Mouse (Mus musculus): Measurements from ENCODE around the gene Pdzph1.

The Pdzph1 gene

DNA sequence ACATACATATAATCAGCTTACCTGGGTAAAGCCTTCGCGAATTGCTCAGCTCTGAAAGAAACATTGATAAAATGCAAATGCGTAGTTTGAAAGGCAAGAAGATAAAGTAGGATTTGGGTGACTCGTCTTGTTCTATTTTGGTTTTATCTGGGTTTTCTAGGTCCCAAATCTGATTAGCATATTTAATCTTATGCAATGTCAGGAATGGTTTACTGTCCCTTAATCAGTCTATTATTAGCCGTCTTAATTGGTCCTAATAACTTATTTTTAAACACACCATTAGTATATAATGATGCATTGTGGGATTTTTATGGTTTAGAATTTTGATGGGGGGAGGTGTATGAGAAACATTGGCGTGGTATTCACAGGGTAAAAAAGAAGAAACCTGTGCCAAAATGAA lies at the start of gene Pdzph1:
Pdzph1 (minus strand) TSS at position 101 of the 400 bp plus-strand sequence.
- no peak for DNase-seq (ENCODE audit: low spot score)

DNA sequence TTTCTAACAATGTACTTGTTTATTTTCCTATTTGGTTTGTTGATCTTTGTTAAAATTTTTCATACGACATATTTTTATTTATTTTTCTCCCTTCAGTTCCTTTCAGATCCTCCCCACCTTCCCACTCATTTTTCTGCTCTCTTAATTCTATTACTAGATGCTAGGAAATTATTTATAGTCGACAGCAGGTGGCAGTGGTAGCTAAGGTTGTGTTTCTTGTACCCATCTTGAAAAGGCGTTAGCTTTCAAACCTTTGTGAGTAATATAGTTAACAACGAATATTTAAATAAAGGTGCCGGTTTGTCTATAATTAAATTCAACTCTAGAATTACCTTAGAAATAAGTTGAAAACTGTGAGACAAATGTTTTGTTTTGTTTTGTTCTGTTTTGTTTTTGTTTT lies 48.6 kb upstream of the Pdzph1 start:
- peak; percentile 56 for DNase-seq (ENCODE audit: low spot score)

DNA sequence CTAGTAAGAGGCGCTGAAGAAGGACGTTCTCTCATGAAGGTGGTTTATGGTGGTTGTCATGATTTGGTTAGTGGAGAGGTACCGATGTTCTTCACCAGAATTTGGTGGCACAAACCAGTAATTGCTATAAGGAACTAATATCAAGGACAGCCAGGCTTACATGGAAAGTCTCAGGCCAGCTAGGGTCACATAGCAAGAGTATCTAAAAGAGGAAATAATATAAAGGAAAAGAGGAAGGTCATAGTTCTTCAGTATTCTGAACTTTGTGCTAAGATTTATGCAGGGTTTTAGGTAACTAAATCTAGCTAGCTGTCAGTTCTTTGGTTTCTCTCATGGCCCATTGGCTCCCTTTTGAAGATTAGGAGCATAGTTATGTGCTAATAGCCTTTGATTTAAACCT lies 42.3 kb upstream of the Pdzph1 start:
- DNase-seq (ENCODE audit: low spot score): no peak

DNA sequence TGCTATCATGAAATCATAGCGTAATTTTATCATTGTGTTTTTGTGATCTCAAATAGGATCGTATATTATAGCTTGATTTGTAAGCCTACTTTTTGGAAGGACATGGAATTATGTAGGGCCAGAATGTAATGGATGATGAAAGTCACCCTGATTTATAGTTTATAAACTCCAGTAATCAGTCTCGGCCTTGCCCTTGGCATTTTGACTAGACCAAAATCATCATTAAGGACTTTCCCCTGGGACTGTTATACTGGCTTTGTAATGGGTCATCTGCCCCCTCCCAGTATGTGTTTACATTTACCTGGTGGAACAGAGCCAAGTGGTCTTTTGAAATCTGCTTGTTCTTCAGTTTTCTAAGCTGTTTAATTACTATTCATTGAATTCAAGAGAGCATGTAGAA lies 35.2 kb upstream of the Pdzph1 start:
- no peak for DNase-seq (ENCODE audit: low spot score)

- DNase-seq (ENCODE audit: low spot score): peak; percentile 49
Measured at GRCm38 (mm10) chr17:59024502-59024901, 33.3 kb upstream of the Pdzph1 start.

- peak; percentile 9 for DNase-seq (ENCODE audit: low spot score)
Measured at GRCm38 (mm10) chr17:59023971-59024370, 32.8 kb upstream of the Pdzph1 start.

DNA sequence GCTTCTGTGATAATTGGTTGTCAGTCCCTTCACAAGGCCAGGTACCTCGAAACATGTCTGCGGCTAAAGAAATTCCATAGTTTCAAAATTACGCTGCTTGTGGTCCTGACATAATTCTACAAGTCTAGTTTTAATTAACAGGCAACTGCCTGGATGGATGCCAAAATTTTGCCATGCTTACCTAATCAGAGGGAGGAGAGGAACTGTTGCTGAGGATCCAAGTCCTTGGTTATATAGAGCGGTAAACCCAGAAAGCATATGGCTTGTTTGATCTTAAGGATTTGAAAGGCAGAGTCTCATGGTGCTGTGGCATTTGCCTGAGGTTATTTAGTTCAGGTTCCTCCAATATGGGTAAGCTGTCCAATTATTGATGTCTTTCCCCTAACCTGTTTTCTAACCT lies 27.5 kb upstream of the Pdzph1 start:
- no peak for DNase-seq (ENCODE audit: low spot score)

DNA sequence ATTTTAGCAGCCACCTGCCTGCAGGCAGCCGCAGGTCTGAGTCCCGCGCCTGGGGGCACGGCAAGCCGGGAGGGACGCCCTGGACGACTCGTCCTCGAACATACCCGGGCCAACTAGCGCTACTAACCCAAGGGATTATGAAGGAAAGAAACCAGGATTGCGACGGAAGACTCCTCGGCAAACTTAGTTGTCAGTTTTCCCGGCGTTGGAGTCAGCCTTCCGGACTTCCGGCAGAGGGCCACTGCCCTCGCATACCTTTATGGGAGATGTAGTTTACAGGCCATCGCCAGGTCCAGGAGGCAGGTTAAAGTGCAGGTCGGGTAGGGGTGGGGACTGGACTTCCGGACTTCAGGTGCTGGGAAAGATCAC lies 21.9 kb upstream of the Pdzph1 start, which contains the start of gene Nudt12:
Nudt12 (minus strand) TSS at position 282 of the 369 bp plus-strand sequence.
- peak; percentile 79 for DNase-seq (ENCODE audit: low spot score)

GRCm38 (mm10) chr17:59012421-59013090 lies 21.4 kb upstream of the Pdzph1 start:
- peak; percentile 47 for DNase-seq (ENCODE audit: low spot score)

DNA sequence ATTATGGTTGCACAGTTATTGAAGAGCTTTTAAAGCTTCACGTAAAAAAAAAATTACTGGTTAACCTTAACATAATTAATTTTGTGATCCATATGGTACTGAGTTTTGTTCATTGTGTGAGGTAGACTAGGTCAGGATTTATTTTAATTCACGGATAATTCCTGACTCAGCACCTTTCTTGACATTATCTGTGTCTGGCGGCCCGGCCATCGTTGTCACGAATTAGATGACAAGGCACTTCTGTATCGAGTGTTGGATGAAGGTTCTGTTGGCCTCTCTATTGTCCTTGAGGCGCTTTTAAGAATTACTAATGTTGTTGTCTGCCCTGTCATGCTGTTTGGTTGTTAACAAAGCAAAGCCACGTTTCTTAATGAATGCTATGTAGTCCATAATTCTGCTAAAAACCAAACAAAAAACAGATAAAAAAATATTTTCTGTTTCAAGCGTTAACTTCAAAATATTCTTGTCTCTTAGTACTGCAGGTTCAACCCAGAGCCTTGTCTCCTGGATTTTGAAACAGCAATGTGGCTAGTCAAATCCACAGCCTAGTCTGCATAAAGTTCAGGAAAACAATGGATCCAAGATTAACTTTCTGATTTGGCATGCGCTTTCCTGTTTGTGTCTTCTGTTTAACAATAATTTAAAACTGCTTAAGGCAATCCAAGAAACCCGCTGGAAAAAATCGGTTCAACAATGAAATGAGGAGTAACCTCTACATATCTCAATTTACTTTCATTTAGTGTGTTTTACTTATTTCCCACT lies 20.6 kb upstream of the Pdzph1 start:
- DNase-seq (ENCODE audit: low spot score): no peak

DNA sequence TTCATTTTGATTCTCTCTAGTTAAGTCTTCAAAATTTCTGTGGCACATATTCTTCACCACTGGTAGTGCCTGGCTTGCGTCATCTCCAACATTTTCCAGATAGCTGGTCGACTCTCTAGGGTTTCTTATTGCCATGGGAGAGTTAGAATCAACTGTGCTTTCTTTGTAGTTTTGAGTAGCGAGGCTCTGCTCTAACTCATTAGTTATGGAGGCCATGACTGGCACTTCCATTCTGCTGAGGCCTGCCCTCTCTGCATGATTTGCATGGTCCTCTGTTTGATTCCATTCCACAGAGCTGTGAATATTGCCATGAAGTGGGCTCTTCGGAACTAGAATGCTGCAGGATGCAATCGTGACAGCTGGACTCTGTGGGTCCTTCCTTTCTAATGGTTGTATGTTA lies 17.9 kb downstream of the Pdzph1 start:
- no peak for DNase-seq (ENCODE audit: low spot score)

GRCm38 (mm10) chr17:58959905-58960304 lies 31.3 kb downstream of the Pdzph1 start:
- DNase-seq (ENCODE audit: low spot score): peak; percentile 66

- DNase-seq (ENCODE audit: low spot score): no peak
Measured at GRCm38 (mm10) chr17:58957055-58957454, 34.1 kb downstream of the Pdzph1 start.

- DNase-seq (ENCODE audit: low spot score): no peak
Measured at GRCm38 (mm10) chr17:58943015-58943822, 48.0 kb downstream of the Pdzph1 start.

GRCm38 (mm10) chr17:58938598-58938997 lies 52.6 kb downstream of the Pdzph1 start:
- no peak for DNase-seq (ENCODE audit: low spot score)

DNA sequence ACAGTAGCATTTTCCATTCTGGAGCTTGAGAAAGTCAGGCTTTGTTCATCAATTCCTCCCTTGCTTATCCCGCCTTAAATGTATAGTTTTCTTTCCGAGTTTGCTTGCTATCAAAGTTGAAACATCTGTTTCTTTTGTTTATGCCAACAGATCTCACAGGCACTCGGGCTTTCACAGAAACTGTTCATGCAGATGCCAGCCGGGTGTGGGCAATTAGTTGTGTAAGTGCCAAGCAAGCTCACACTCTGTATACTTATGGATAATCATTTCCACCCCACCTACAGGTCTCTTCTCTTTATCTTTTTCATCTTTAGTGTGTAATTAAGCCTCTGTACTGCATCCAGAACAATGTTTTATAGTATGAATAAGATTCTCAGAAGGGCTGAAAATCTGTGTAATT lies 53.6 kb downstream of the Pdzph1 start:
- no peak for DNase-seq (ENCODE audit: low spot score)

GRCm38 (mm10) chr17:58932983-58933280 lies 58.2 kb downstream of the Pdzph1 start:
- DNase-seq (ENCODE audit: low spot score): no peak

- peak; percentile 75 for DNase-seq (ENCODE audit: low spot score)
Measured at GRCm38 (mm10) chr17:58932279-58932982, 58.7 kb downstream of the Pdzph1 start.

DNA sequence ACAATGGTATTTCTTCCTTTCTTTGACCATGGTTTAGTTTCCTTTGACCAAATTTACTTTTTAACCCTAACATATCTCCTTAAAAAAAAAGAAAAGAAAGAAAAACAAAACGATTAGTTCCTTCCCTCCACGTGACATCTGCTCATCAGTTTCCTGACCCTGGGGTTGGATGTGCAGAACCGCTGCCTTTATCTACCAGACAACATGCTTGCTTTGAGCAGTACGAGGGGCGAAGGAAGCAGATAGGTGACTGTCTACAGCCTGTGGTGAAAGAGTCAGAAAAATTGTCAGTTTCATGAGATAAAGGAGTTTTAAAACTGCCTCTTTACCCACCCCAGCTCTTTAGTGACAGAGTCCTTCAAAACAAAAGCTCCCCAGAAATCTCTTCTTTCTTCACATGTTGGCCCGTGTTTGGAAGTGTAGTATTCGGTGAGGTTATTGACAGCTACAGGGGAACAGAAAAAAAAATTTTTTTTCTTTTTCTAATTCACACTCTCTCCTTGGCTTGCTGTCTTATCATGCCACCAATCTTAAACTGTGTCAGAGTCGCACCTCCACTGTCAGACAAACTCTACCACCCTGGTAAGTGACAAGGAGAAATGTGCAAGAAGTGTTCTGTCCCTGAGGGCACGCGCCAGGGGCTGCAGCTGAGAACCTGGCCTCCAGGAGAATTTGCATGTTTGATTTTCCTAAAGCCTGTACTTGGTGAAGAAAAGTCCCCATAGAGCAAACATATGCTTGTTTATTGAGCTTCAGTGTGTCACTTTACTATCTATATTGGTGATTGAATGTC lies 66.2 kb downstream of the Pdzph1 start:
- DNase-seq (ENCODE audit: low spot score): no peak

DNA sequence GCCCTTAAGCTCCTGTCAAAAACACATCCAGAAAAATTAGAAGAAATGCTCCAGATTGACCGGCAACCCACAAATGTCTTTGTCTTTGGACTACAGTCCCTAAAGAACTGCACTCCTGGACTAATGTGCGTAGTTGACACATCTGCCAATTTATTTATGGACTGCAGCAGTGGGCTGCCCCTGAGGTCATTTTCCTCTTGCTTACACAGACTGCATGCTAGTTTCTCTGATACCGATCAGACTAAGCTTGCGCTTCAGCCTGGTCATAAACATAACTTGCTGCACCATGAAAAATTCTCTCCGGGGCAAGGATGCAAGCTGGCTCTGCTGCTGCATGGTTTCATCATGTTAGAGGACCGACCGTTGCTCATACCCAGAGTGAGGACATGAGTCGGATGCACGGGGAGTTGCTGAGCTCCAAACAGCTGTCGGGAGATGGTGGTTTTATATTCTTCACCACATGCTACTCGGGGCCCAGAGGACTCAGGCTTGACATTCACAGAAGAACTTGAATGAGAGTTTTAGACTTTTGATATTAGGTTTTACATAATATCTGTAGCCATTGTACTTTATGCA lies 67.2 kb downstream of the Pdzph1 start:
- peak; percentile 26 for DNase-seq (ENCODE audit: low spot score)

DNA sequence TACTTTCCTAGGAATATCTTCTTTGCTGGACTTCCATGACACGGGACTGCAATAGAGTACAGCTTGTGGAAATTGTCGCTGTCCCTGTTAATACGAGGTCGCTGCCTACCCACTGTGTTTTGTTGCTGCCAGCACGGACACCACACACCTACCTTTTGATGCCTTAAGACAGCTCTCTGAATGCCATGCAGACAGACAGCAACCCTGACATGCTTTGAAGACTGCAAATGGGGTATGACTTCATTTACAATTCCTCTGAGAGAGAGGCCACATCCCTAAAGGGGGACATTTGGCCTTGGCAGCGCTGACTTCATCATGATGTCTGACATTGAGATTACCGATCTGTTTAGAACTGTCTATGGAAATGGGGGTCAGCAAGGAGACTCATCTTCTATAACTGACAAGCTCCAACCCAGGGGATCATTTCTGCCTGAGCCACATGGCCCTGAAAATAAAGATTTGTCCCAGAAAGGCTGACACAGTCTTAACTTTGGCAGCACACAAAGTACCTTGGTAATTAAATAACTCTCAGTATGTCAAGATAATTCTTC lies 67.8 kb downstream of the Pdzph1 start:
- DNase-seq (ENCODE audit: low spot score): peak; percentile 17
